Mouse (Mus musculus) cerebellum, adult 2 months (tissue): ENCODE measurements around the gene Camk2n1. TPM values are rescaled to one million over a fixed set of nuclear protein-coding genes. Genes with fewer than 3 reads are reported as not detected.

Experiments
- DNase-seq, 2 experiments: peaks; one replicate each; pipeline ENCODE4 v3.0.0; 2021
- H3K27ac ChIP-seq: fragments of 200-500 bp; 2 replicates; pipeline ENCODE4 v1.5.1; 2012; ENCODE audit warnings: low read length, control low read depth, inconsistent platforms; ENCODE audit not compliant: insufficient read depth
- H3K27me3 ChIP-seq: fragments of 200-500 bp; 2 replicates; pipeline ENCODE4 v1.6.1; 2012; ENCODE audit warnings: inconsistent platforms, mild to moderate bottlenecking, low read length, moderate library complexity; ENCODE audit not compliant: control insufficient read depth, insufficient read depth
- H3K4me1 ChIP-seq: fragments of 200-500 bp; 2 replicates; pipeline ENCODE4 v1.6.1; 2011; ENCODE audit warnings: low read length; ENCODE audit not compliant: control insufficient read depth, insufficient read depth
- H3K4me3 ChIP-seq: fragments of 200-500 bp; replicated peaks from 2 replicates; pipeline ENCODE3; 2011; ENCODE audit warnings: mild to moderate bottlenecking, low read depth, low read length, control low read depth; ENCODE audit not compliant: insufficient read depth
- CTCF ChIP-seq: fragments of 200-500 bp; IDR thresholded peaks from 2 replicates; pipeline ENCODE4 v1.5.1; 2011; ENCODE audit warnings: low read depth, mild to moderate bottlenecking, control low read depth, low read length, moderate library complexity, borderline replicate concordance; ENCODE audit not compliant: insufficient read depth
- POLR2A ChIP-seq: fragments of 200-500 bp; IDR thresholded peaks from 2 replicates; pipeline ENCODE4 v1.6.1; 2011; ENCODE audit warnings: low read length, control low read depth, borderline replicate concordance; ENCODE audit not compliant: insufficient read depth
- WGBS: fragments of 180-500 bp; shearing (Covaris S2); methylation state at CpG from one replicate; pipeline ENCODE4 v1.1.7; 2018; 5-methylcytosine and 5-hydroxymethylcytosine counted together
- polyA plus RNA-seq: library from polyadenylated mRNA; depleted of rRNA; stranded (reverse); fragments of >200 nt; gene quantifications from 2 replicates; pipeline ENCODE4 v1.2.3, GENCODE M21; 2012; rRNA removed

Gene Camk2n1
- 99.0 and 109 TPM in 2 replicates for polyA plus RNA-seq

DNA sequence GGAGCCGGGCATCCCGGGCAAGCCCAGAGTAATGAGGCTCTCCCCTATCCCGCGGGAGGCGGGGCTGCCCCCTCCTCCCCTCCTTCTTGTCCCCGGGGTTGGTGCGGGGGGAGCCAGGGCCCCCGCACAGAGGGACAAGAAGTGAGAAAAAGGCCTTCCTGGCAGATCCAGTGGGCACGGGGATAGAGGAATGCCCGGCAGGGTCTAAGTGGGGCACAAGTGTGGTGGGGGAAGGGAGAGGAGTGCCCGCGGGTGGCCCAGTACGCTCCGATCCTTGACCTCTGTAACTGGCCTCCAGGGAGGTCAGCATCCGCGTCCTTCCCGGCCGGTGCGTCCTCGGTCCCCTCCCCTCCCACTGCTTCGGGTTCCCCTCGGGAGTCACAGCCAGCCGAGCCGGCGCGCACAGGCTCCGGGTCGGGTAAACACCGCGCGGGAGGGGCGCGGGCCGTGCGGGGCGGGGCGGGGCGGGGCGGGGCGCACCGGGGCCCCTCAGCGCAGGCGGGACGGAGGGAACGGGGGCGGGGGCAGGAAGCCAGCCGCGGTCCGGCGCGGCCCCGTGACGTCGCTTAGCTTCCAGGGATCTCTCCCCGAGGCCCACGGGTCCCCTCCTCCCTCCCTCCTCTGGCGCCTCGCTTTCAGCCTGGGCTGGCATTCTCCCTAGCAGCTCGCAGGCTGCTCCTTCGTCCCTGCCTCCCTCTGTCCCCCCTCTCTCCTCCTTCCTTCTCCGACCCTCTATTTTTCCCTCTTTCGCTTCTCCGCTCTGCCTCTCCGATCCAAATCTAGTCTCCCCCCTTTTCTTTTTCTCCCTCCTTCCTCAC is at the start of gene Camk2n1:
Gene Camk2n1 (plus strand): TSS at position 562 of the 818 bp plus-strand sequence.
- WGBS: under 1% methylated on average over 44 of the region's 64 CpGs
- peak within 1 kb of the TSS; percentile 94 for H3K27ac ChIP-seq

DNA sequence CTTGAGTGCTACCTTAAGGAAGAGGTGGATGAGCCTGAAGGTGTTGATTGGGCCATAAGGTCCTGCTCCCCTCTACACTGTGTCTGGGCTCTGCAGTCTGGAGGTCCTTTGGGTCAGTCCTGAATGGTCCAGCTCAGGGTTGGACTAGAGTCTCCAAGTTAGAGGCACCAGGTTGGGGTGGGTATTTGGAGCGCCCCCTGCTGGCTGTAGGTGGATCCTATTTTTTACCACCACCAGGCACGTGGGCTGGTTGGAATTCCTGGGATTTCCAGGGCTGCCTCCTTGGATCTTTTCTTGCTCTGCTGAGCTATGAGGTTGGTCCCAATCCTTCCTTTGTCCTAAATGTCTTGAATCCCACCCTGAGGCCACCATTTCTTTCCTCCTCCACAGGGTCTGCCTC is 49.3 kb upstream of the Camk2n1 start:
- DNase-seq: peak in 1 of 2 experiments; percentile 35
- peak; percentile 58; the same call in 1 of the 2 replicates for TF ChIP-seq CTCF
- TF ChIP-seq POLR2A: no peak
- no peak overlapping the region for H3K27ac ChIP-seq
- H3K4me1 ChIP-seq: no peaks in the 10 kb centered on the region
- H3K27me3 ChIP-seq: no peaks in the 10 kb centered on the region; the same call in 1 of the 2 replicates
- no peak overlapping the region for H3K4me3 ChIP-seq
- 0% methylated on average over 2 of the region's 2 CpGs for WGBS

More for the DNA sequence above, at the start of gene Camk2n1:
- DNase-seq: peak; percentile 89 to 90
- Histone ChIP-seq H3K27me3 (no peaks in the 10 kb centered on the region), H3K4me3 (peak within 1 kb of the TSS; percentile 81), H3K4me1 (peaks cover 5% of the 10 kb centered on the region)
- TF ChIP-seq CTCF (no peak), POLR2A (peak; percentile 77)

DNA sequence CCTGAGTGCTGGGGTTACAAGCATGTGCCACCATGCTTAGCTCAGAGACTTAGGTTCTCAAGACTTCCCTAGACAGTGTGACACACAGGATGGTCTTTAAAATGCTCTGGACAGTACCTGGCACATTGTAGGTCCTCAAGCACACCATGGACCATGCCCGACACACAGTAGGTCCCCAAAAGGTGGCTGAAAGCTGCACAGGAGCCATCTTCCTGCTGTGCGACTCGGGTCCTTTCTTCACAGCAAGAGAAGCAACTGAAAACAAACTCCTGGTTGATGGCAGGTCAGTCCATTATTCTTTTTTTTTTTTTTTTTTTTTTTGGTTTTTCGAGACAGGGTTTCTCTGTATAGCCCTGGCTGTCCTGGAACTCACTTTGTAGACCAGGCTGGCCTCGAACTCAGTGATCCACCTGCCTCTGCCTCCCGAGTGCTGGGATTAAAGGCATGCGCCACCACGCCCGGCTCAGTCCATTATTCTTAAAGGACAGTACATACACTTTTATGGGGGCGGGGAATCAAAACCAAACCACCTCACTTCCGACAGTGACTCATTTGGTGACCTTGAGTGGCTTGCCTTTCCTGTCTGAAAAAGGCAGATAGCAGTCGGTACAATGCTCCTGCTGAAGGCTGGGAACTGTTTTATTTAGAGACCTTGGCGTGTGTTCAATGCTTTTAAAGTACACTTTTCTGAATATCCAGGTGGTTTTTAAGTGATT is 46.5 kb upstream of the Camk2n1 start:
- WGBS: 78% methylated on average over 12 of the region's 13 CpGs
- H3K4me1 ChIP-seq: no peaks in the 10 kb centered on the region

GRCm38 (mm10) chr4:138411011-138411410 is 43.1 kb upstream of the Camk2n1 start:
- H3K4me3 ChIP-seq: no peak overlapping the region
- DNase-seq: no peak
- TF ChIP-seq CTCF (no peak), POLR2A (no peak)
- WGBS: 22% methylated on average over 5 of the region's 5 CpGs
- no peak overlapping the region for H3K27ac ChIP-seq
- no peaks in the 10 kb centered on the region for H3K27me3 ChIP-seq
- H3K4me1 ChIP-seq: no peaks in the 10 kb centered on the region

More for the DNA sequence above, 46.5 kb upstream of the Camk2n1 start:
- no peak overlapping the region for H3K4me3 ChIP-seq
- no peak for DNase-seq
- H3K27ac ChIP-seq: no peak overlapping the region
- TF ChIP-seq CTCF: no peak
- TF ChIP-seq POLR2A: no peak
- no peaks in the 10 kb centered on the region for H3K27me3 ChIP-seq

DNA sequence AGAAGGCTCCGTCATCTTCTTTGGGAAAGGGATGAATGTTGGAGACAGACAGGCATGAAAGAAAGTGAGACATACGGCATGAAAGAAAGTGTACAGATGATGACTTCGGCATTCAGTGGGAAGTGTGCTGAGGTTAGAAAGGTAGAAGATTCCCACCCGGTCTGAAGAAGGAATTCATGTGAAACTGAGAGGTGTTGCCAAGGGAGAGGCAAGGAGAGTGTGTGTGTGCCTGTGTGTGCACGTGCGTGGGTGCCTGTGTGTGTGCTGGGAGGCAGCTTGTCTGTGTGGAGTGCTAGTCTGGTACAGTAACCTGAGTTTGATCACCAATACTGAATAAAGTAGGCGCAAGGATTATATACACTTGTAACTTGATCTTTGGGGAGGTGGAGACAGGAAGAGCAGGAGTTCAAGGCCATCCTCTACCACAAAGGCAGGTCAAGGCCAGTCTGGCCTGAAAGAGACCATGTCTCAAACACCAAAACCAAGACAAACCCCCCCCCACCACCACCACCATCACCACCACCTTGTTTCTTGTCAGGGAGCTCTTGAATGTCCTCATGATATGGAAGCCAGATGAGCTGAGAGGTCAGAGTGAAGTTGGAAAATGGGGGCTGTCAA is 42.5 kb upstream of the Camk2n1 start:
- 58% methylated on average over 7 of the region's 7 CpGs for WGBS
- H3K4me1 ChIP-seq: no peaks in the 10 kb centered on the region
- no peak overlapping the region for H3K27ac ChIP-seq
- no peak for TF ChIP-seq POLR2A
- no peak for TF ChIP-seq CTCF
- no peaks in the 10 kb centered on the region for H3K27me3 ChIP-seq
- no peak for DNase-seq
- no peak overlapping the region for H3K4me3 ChIP-seq

- WGBS: 25% methylated on average over 6 of the region's 6 CpGs
- no peak for DNase-seq
- no peak for TF ChIP-seq POLR2A
- no peak for TF ChIP-seq CTCF
- H3K4me3 ChIP-seq: no peak overlapping the region
- no peaks in the 10 kb centered on the region for H3K27me3 ChIP-seq
- no peak overlapping the region for H3K27ac ChIP-seq
- no peaks in the 10 kb centered on the region for H3K4me1 ChIP-seq
These were observed 39.4 kb upstream of the Camk2n1 start for GRCm38 (mm10) chr4:138414725-138415124.

DNA sequence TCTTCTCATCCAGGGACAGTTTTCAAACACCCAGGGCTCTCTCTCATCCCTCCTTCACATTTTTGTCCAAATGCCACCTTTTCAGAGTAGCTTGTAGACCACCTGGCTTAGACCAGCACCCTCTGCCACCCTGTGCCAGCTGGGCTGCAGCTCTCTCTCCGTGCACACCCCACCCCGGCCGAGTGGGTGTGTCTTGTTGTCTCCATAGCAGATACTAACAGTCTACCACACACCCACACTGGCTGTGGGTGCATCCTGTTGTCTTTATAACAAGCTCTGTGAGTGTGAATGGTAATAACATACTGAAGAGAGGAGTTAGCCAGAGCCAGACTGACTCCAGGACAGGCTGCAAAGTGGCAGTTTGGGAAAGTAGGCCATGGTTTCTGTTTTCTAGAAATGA is 38.1 kb upstream of the Camk2n1 start:
- Histone ChIP-seq H3K4me3 (no peak overlapping the region), H3K4me1 (no peaks in the 10 kb centered on the region), H3K27ac (no peak overlapping the region), H3K27me3 (no peaks in the 10 kb centered on the region)
- WGBS: 55% methylated on average over 3 of the region's 3 CpGs
- TF ChIP-seq CTCF: no peak
- no peak for TF ChIP-seq POLR2A
- no peak for DNase-seq
